28 mouse cellular contexts compared by ENCODE assay signal in the genomic region with DNA sequence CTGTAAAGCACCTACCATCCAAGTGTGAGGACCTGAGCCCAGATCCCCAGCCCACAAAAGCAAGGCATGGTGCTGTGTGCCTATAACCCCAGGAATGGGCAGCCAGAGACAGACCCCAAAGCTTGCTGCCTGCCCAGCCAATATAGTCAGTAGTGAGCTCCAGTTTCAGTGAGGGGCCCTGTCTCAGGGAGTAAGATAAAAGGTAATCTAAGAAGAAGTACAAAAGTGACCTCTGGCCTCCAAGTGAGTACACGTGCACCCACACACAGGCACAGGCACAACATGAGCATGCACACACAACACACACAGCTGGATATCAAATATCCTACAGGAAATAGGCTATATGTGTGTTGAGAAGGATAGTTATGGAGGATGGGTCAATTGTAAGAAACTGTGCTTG.
DNase-seq lines count a peak whose midpoint lies in the region; ATAC-seq and TF ChIP-seq lines count a peak whose summit lies in the region.
"Had no signal": no experiment of that assay in that cellular context is flagged by ENCODE, and none has a peak within 500 bp of the region (broad histone marks: within the 10 kb centered on the region; RNA-seq: fewer than 3 reads in every experiment).

No protein-coding gene starts in this region.

- no peak overlapping the region for H3K4me2 ChIP-seq in heart, embryonic 12.5 days
- no peak overlapping the region for H3K4me2 ChIP-seq in kidney, embryonic 15.5 days
- no peak overlapping the region for H3K4me2 ChIP-seq in intestine, embryonic 15.5 days (replicated peaks)
- no peak overlapping the region; the same call in 1 of the 2 replicates for H3K4me2 ChIP-seq in intestine, postnatal 0 days (replicated peaks; ENCODE audit: low read depth)
- H3K4me2 ChIP-seq: embryonic facial prominence, embryonic 13.5 days; embryonic facial prominence, embryonic 15.5 days; forebrain, embryonic 12.5 days had no signal

- peaks cover 20% of the 10 kb centered on the region for H3K4me1 ChIP-seq in heart, embryonic 12.5 days (replicated peaks)
- H3K4me1 ChIP-seq in kidney, embryonic 15.5 days, result peaks cover 16% of the 10 kb centered on the region
- H3K4me1 ChIP-seq in intestine, embryonic 15.5 days (replicated peaks), result 0 out of 2 replicates have a peak, but pooled peaks cover 9% of the 10 kb centered on the region
- H3K4me1 ChIP-seq in intestine, postnatal 0 days (replicated peaks; ENCODE audit: control insufficient read depth, insufficient read depth, low read length), result peaks cover 26% of the 10 kb centered on the region
- H3K4me1 ChIP-seq: embryonic facial prominence, embryonic 13.5 days; embryonic facial prominence, embryonic 15.5 days; forebrain, embryonic 12.5 days had no signal

- DNase-seq in heart, adult 11 months, result peak; percentile 63
- DNase-seq in kidney, postnatal 10 days, result no peak
- DNase-seq in natural killer cell, adult 2 months (ENCODE audit: low spot score in 2 of 2), result no peak
- DNase-seq: adrenal gland, adult 2 months; adrenal gland, postnatal 25 days; B cell, adult 2 months; cerebellum, adult 11 months; cerebellum, adult 18-20 months; cerebellum, adult 8-10 months; cerebellum, adult 9-11 months; cerebellum, postnatal 14 days; cerebellum, postnatal 36 days; embryo, embryonic 11 days had no signal

- no peak overlapping the region for H3K27ac ChIP-seq in heart, embryonic 12.5 days (ENCODE audit: poor library complexity, severe bottlenecking)
- H3K27ac ChIP-seq in kidney, embryonic 15.5 days, result no peak overlapping the region
- peak overlapping the region; percentile 48 for H3K27ac ChIP-seq in intestine, embryonic 15.5 days
- H3K27ac ChIP-seq in intestine, postnatal 0 days (ENCODE audit: low read depth, low read length), result peak overlapping the region; percentile 46; the same call in 1 of the 2 replicates
- H3K27ac ChIP-seq: embryonic facial prominence, embryonic 13.5 days; embryonic facial prominence, embryonic 15.5 days; forebrain, embryonic 10.5 days; forebrain, embryonic 12.5 days had no signal

- no peak overlapping the region for H3K9ac ChIP-seq in heart, embryonic 12.5 days
- no peak overlapping the region for H3K9ac ChIP-seq in kidney, embryonic 15.5 days
- H3K9ac ChIP-seq in intestine, embryonic 15.5 days, result no peak overlapping the region
- H3K9ac ChIP-seq in intestine, postnatal 0 days (ENCODE audit: low read depth, low read length), result no peak overlapping the region
- H3K9ac ChIP-seq: embryonic facial prominence, embryonic 13.5 days; embryonic facial prominence, embryonic 15.5 days; forebrain, embryonic 12.5 days had no signal

- ATAC-seq in heart, embryonic 12.5 days (ENCODE audit: insufficient number of reproducible peaks, low FRiP score), result no peak
- 0 out of 2 replicates have a peak, but pooled peaks have one; percentile 33 for ATAC-seq in kidney, embryonic 15.5 days (replicated peaks; ENCODE audit: low FRiP score)
- peak; percentile 52 for ATAC-seq in intestine, embryonic 15.5 days
- ATAC-seq in intestine, postnatal 0 days, result peak; percentile 59
- ATAC-seq: activated CD4-positive, CD25-positive, alpha-beta regulatory T cell, adult 4 months; CD4-positive, CD25-positive, alpha-beta regulatory T cell, adult 4 months; forebrain, embryonic 14.5 days; Patski had no signal

- no peaks in the 10 kb centered on the region for H3K36me3 ChIP-seq in heart, embryonic 12.5 days
- H3K36me3 ChIP-seq in kidney, embryonic 15.5 days, result no peaks in the 10 kb centered on the region
- no peaks in the 10 kb centered on the region for H3K36me3 ChIP-seq in intestine, embryonic 15.5 days
- H3K36me3 ChIP-seq in intestine, postnatal 0 days (ENCODE audit: control insufficient read depth, insufficient read depth), result no peaks in the 10 kb centered on the region
- H3K36me3 ChIP-seq: embryonic facial prominence, embryonic 13.5 days; embryonic facial prominence, embryonic 15.5 days; forebrain, embryonic 10.5 days; forebrain, embryonic 12.5 days; G1E had no signal

- no peaks in the 10 kb centered on the region for H3K9me3 ChIP-seq in heart, embryonic 12.5 days (replicated peaks)
- H3K9me3 ChIP-seq in kidney, embryonic 15.5 days (replicated peaks), result no peaks in the 10 kb centered on the region
- H3K9me3 ChIP-seq in intestine, embryonic 15.5 days, result no peaks in the 10 kb centered on the region
- H3K9me3 ChIP-seq in intestine, postnatal 0 days (ENCODE audit: control insufficient read depth), result no peaks in the 10 kb centered on the region
- H3K9me3 ChIP-seq: embryonic facial prominence, embryonic 13.5 days; embryonic facial prominence, embryonic 15.5 days; forebrain, embryonic 10.5 days; forebrain, embryonic 12.5 days had no signal

- no peaks in the 10 kb centered on the region for H3K27me3 ChIP-seq in heart, embryonic 12.5 days (replicated peaks)
- H3K27me3 ChIP-seq in kidney, embryonic 15.5 days, result no peaks in the 10 kb centered on the region
- H3K27me3 ChIP-seq in intestine, embryonic 15.5 days (replicated peaks), result 0 out of 2 replicates have a peak, but pooled peaks cover 7% of the 10 kb centered on the region
- H3K27me3 ChIP-seq in intestine, postnatal 0 days (replicated peaks; ENCODE audit: control insufficient read depth, insufficient read depth, low read length), result no peaks in the 10 kb centered on the region
- H3K27me3 ChIP-seq: CH12.LX; embryonic facial prominence, embryonic 13.5 days; embryonic facial prominence, embryonic 15.5 days; Patski had no signal

- WGBS in heart, embryonic 12.5 days, result 37% methylated on average over 1 of the region's 1 CpGs
- 18% methylated on average over 1 of the region's 1 CpGs for WGBS in kidney, embryonic 15.5 days
- 46% methylated on average over 1 of the region's 1 CpGs for WGBS in intestine, embryonic 15.5 days
- 38% methylated on average over 1 of the region's 1 CpGs for WGBS in intestine, postnatal 0 days

- no peak overlapping the region for H3K4me3 ChIP-seq in heart, embryonic 12.5 days
- no peak overlapping the region for H3K4me3 ChIP-seq in kidney, embryonic 15.5 days (replicated peaks)
- H3K4me3 ChIP-seq in intestine, embryonic 15.5 days (replicated peaks), result no peak overlapping the region
- no peak overlapping the region for H3K4me3 ChIP-seq in intestine, postnatal 0 days (ENCODE audit: low read depth, low read length)
- H3K4me3 ChIP-seq: embryonic facial prominence, embryonic 13.5 days; embryonic facial prominence, embryonic 15.5 days; erythroblast, embryonic 14.5 days; forebrain, embryonic 10.5 days; forebrain, embryonic 12.5 days had no signal

- no peak for TF ChIP-seq CTCF in intestine, postnatal 0 days (IDR thresholded peaks at IDR 0.05; ENCODE audit: low read depth)

Comparison
In these comparisons a context has a peak if more than half of its experiments do, and no peak if none do; other contexts are left out.
1. H3K27ac ChIP-seq: peak in intestine, embryonic 15.5 days (single experiment) and intestine, postnatal 0 days (single experiment); none in heart, embryonic 12.5 days (single experiment) and kidney, embryonic 15.5 days (single experiment).